In genomic region chr6:113442442-113443090, GRCm38 (mm10) we compare ENCODE assay signal across 1 mouse cellular context.
TF ChIP-seq lines count a peak whose summit lies in the region.

Jagn1 (plus strand) TSS chr6:113442569.

TF ChIP-seq in CH12.LX, 34 proteins besides CTCF, POLR2A, EP300 and RAD21 (continued from another document):
- TF ChIP-seq JUND (conservative IDR thresholded peaks at IDR 0.05; ENCODE audit: low read depth, low read length), result no peak
- no peak for TF ChIP-seq E2F4 (IDR thresholded peaks at IDR 0.05; ENCODE audit: insufficient replicate concordance, low read depth, low read length)
- no peak for TF ChIP-seq ZKSCAN1 (IDR thresholded peaks at IDR 0.05; ENCODE audit: borderline replicate concordance, low read depth, low read length)
- no peak for TF ChIP-seq PAX5 (IDR thresholded peaks at IDR 0.05; ENCODE audit: low read length)
- peak; percentile 70; the same call in 1 of the 2 replicates for TF ChIP-seq KAT2A (IDR thresholded peaks at IDR 0.05; ENCODE audit: insufficient replicate concordance, low read length)
- 0 out of 2 replicates have a peak, but pooled peaks have one; percentile 31 for TF ChIP-seq BHLHE40 (IDR thresholded peaks at IDR 0.05; ENCODE audit: low read depth, low read length)
- no peak for TF ChIP-seq USF1 (IDR thresholded peaks at IDR 0.05; ENCODE audit: low read depth, low read length)
- peak; percentile 89 for TF ChIP-seq MYC (IDR thresholded peaks at IDR 0.05; ENCODE audit: low read depth, low read length)
- no peak for TF ChIP-seq CHD2 (IDR thresholded peaks at IDR 0.05; ENCODE audit: low read length)
- no peak for TF ChIP-seq JUN (IDR thresholded peaks at IDR 0.05; ENCODE audit: insufficient read depth, low read depth, low read length)
- no peak for TF ChIP-seq ZNF384 (IDR thresholded peaks at IDR 0.05; ENCODE audit: low read depth, low read length)
- TF ChIP-seq RCOR1 (conservative IDR thresholded peaks at IDR 0.05; ENCODE audit: low read depth, low read length), result no peak
- peak; percentile 83 for TF ChIP-seq TCF12 (IDR thresholded peaks at IDR 0.05; ENCODE audit: low read depth, low read length)
- TF ChIP-seq MAX (IDR thresholded peaks at IDR 0.05; ENCODE audit: low read length), result peak; percentile 74; the same call in 1 of the 2 replicates
- no peak for TF ChIP-seq MAZ (IDR thresholded peaks at IDR 0.05; ENCODE audit: low read depth, low read length)
- no peak for TF ChIP-seq SMC3 (IDR thresholded peaks at IDR 0.05; ENCODE audit: low read depth, low read length)
- TF ChIP-seq ELF1 (IDR thresholded peaks at IDR 0.05; ENCODE audit: low read depth, low read length), result peak; percentile 90
- TF ChIP-seq MXI1 (IDR thresholded peaks at IDR 0.05; ENCODE audit: low read depth, low read length), result peak; percentile 95
- no peak for TF ChIP-seq POLR2AphosphoS2 (IDR thresholded peaks at IDR 0.05; ENCODE audit: low read depth, low read length)
- TF ChIP-seq NELFE (IDR thresholded peaks at IDR 0.05; ENCODE audit: low read depth, low read length), result peak; percentile 67; the same call in 1 of the 2 replicates
- no peak for TF ChIP-seq UBTF (IDR thresholded peaks at IDR 0.05; ENCODE audit: low read depth, low read length)
TF ChIP-seq in CH12.LX: peak in this region for 15.
